Mouse (Mus musculus) MEL-GATA-1-ER (cell line): ENCODE results near the gene Fermt3.

Experiments used
- DNase-seq: peaks from one replicate; pipeline ENCODE4 v3.0.0-alpha.2; 2012; ENCODE audit warnings: low read depth; ENCODE audit errors: extremely low read depth

Fermt3 gene

GRCm38 (mm10) chr19:6972247-6972917 lies 46.9 kb downstream of the Fermt3 start:
- no peak for DNase-seq

DNA sequence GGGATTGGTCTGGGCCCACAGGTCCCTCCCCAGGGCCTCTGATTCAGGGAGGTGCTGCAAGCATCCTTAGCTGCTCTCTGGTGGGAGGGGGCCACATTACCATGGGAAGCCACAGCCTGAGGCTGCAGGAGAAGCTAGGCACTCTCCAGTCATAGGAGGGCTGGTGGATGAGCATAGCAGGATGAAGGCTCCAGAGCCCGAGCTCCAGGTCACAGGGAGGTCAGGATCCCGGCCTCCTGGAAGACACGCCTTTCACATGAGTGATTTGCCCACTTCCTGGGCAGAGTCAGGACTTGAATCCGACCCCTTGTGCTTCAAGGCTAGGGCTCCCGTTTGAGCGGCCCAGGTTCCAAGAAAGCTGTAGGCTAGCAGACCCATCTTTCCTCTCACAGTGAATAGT lies 47.6 kb downstream of the Fermt3 start:
- no peak for DNase-seq

- no peak for DNase-seq
Measured at GRCm38 (mm10) chr19:6970460-6971085, 48.7 kb downstream of the Fermt3 start.

- DNase-seq: no peak
Measured at GRCm38 (mm10) chr19:6969665-6970381, 49.4 kb downstream of the Fermt3 start.

- no peak for DNase-seq
Measured at GRCm38 (mm10) chr19:6969291-6969664, 50.0 kb downstream of the Fermt3 start.

GRCm38 (mm10) chr19:6968491-6969271 lies 50.6 kb downstream of the Fermt3 start:
- DNase-seq: no peak

- DNase-seq: no peak
Measured at GRCm38 (mm10) chr19:6956461-6956860, 62.8 kb downstream of the Fermt3 start.

GRCm38 (mm10) chr19:6955424-6955823 lies 63.8 kb downstream of the Fermt3 start:
- DNase-seq: no peak

- no peak for DNase-seq
Measured at GRCm38 (mm10) chr19:6954046-6954445, 65.2 kb downstream of the Fermt3 start.

DNA sequence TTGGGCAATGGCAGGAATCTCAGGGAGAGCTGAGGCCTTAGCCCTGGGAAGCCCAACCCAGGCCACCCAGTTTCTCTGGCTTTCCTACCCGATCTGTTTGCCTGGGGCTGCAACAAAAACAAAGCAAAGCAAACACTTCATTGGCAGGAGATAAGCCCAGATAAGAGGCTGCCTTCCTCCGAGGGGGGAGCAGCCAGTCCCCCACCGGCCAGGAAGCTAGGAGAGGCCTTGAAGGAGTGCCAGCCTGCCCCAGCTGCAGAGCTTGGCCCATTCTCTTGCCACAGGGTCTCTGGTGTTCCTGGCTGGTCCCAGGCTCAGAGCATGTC lies 66.6 kb downstream of the Fermt3 start:
- no peak for DNase-seq

- no peak for DNase-seq
Measured at GRCm38 (mm10) chr19:6951994-6952711, 67.1 kb downstream of the Fermt3 start.

DNA sequence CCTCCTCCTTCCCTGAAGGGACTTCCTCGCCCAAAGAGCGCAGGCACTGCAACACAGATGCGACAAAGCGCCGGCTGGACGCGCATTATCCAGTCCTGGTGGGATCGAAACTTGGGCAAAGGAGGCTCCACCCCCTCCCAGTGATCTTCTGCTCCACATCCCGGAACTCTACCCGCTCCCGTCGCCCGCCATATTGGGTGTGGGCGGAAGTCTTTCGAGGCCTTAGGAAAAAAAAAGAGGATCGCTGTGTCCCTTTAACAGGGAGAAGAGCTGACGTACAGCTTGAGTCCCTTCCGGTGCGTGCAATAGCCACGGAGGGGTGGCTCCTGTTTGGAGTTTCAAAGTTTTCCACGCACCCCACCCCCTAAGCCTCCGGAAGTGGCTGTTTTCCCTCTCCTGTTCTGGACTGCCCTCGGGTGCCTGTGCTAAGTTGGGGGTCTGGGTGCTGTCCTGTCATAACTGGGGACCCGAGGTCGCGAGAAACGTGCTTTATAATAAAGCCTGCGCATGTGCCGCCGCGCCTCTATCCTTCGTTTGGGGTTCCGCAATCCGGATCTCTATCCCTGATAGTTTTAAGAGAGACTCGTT lies 67.8 kb downstream of the Fermt3 start:
- peak; percentile 86 for DNase-seq

DNA sequence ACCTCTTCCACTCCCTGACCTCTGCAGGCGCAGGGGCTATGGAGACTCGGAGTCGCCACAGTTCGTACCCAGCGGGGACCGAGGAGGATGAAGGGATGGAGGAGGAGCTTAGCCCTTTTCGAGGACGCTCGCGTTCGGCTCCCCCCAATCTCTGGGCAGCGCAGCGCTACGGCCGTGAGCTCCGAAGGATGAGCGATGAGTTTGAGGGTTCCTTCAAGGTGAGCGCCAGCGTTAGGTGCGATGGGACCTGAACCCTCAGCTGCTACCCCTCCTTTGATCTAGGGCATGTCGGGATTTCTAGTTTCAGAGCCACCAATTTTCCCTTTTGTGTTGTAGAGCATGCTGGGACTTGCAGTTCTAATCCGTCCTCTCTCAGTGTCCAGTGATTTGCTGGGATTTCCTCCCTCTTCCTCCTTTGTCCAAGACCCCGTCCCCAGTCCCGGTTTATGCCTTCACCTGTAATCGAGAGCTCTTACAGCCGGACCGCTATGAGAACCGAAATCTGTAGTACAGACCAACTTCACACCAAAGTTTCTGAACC lies 68.6 kb downstream of the Fermt3 start:
- DNase-seq: no peak

DNA sequence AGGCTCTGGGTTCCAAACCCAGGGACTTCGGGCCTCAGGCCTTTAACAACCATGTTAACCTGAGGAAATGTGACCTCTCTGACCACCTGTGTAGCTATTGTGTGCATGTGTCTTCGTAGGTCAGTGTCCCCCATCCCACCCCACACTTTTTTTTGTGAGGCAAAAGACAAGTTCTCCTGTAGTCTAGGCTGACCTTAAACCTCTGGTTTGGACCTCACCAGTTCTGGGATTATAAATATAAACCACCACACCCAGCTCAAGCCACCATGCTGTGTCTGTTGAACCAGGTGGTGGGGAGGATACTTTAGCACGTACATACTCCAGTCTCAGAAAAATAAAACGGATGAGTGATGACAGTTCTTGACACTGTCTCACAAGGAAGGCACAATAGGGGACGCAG lies 69.3 kb downstream of the Fermt3 start:
- DNase-seq: no peak

GRCm38 (mm10) chr19:6949532-6949931 lies 69.7 kb downstream of the Fermt3 start:
- no peak for DNase-seq
